Mouse (Mus musculus): ENCODE data around the gene Gm21876.

- TF ChIP-seq CTCF (IDR thresholded peaks at IDR 0.05; ENCODE audit: control insufficient read depth, insufficient read depth, low read length) (no peak), POLR2A (IDR thresholded peaks at IDR 0.05; ENCODE audit: borderline replicate concordance, control insufficient read depth, low read depth, low read length) (no peak)
Measured at GRCm38 (mm10) chrX:21220422-21220821, 45.0 kb upstream of the Gm21876 start.
